Mouse (Mus musculus) cerebellum, adult 9-10 months (tissue): Measurements from ENCODE around the gene Atp1a4.

Source experiments
- DNase-seq: peaks from one replicate; pipeline ENCODE4 v3.0.0; 2022

The Atp1a4 gene

GRCm38 (mm10) chr1:172258314-172258713, at the start of gene Atp1a4:
Gene Atp1a4 (minus strand): TSS chr1:172258414.
- DNase-seq = no peak

- DNase-seq = peak; percentile 30
Observed at GRCm38 (mm10) chr1:172307936-172308335, 49.7 kb upstream of the Atp1a4 start.

GRCm38 (mm10) chr1:172306885-172307284, 48.7 kb upstream of the Atp1a4 start:
- peak; percentile 62 for DNase-seq

- DNase-seq = no peak
Observed at GRCm38 (mm10) chr1:172306196-172306595, 48.0 kb upstream of the Atp1a4 start.

- peak; percentile 23 for DNase-seq
Observed at GRCm38 (mm10) chr1:172305635-172306034, 47.4 kb upstream of the Atp1a4 start.

GRCm38 (mm10) chr1:172305153-172305552, 46.9 kb upstream of the Atp1a4 start:
- no peak for DNase-seq

- no peak for DNase-seq
Observed at GRCm38 (mm10) chr1:172304443-172304842, 46.2 kb upstream of the Atp1a4 start.

- no peak for DNase-seq
Observed at GRCm38 (mm10) chr1:172302851-172303250, 44.6 kb upstream of the Atp1a4 start.

- no peak for DNase-seq
Observed at GRCm38 (mm10) chr1:172302311-172302710, 44.1 kb upstream of the Atp1a4 start.

GRCm38 (mm10) chr1:172301180-172301579, 43.0 kb upstream of the Atp1a4 start:
- DNase-seq = no peak

GRCm38 (mm10) chr1:172300247-172300646, 42.0 kb upstream of the Atp1a4 start:
- no peak for DNase-seq

GRCm38 (mm10) chr1:172299528-172299927, 41.3 kb upstream of the Atp1a4 start:
- peak; percentile 26 for DNase-seq

- DNase-seq = no peak
Observed at GRCm38 (mm10) chr1:172297611-172298537, 39.7 kb upstream of the Atp1a4 start, which contains the start of gene Atp1a2. Gene Atp1a2 (minus strand): TSS chr1:172298064.

- peak; percentile 31 for DNase-seq
Observed at GRCm38 (mm10) chr1:172296816-172297510, 38.7 kb upstream of the Atp1a4 start.

GRCm38 (mm10) chr1:172295751-172296197, 37.6 kb upstream of the Atp1a4 start:
- peak; percentile 22 for DNase-seq

- DNase-seq = no peak
Observed at GRCm38 (mm10) chr1:172293449-172293848, 35.2 kb upstream of the Atp1a4 start.

GRCm38 (mm10) chr1:172292880-172293279, 34.7 kb upstream of the Atp1a4 start:
- no peak for DNase-seq

- no peak for DNase-seq
Observed at GRCm38 (mm10) chr1:172289617-172289946, 31.4 kb upstream of the Atp1a4 start.

- no peak for DNase-seq
Observed at GRCm38 (mm10) chr1:172288900-172289616, 30.8 kb upstream of the Atp1a4 start.

GRCm38 (mm10) chr1:172286740-172287139, 28.5 kb upstream of the Atp1a4 start:
- no peak for DNase-seq

GRCm38 (mm10) chr1:172284221-172284620, 26.0 kb upstream of the Atp1a4 start:
- DNase-seq = no peak

GRCm38 (mm10) chr1:172283073-172283472, 24.9 kb upstream of the Atp1a4 start:
- peak; percentile 33 for DNase-seq
